Mouse (Mus musculus) lung, postnatal 0 days (tissue): ENCODE measurements around the gene Ccdc146. TPM values are rescaled to one million over a fixed set of nuclear protein-coding genes. Genes with fewer than 3 reads are reported as not detected.
"Not testable (repeated sequence)": the region's sequence is repeated elsewhere in the genome, so short reads cannot be mapped to it uniquely, and the experiment has no call there.

ENCODE experiments used
- ATAC-seq: fragments of 200-750 bp; cut with Nextera tagmentation; 2 replicates; pipeline ENCODE4 v1.8.0; 2017; ENCODE audit warnings: moderate library complexity
- DNase-seq: peaks from one replicate; pipeline ENCODE4 v3.0.0-alpha.2; 2016; ENCODE audit warnings: low spot score
- H3K27ac ChIP-seq: fragments of 300-500 bp; sonication (generic); 2 replicates; pipeline ENCODE4 v1.5.1; 2014; ENCODE audit warnings: antibody characterized with exemption, mild to moderate bottlenecking, low read length, mixed read lengths
- H3K27me3 ChIP-seq: fragments of 300-500 bp; sonication (generic); replicated peaks from 2 replicates; pipeline ENCODE4 v1.6.1; 2014; ENCODE audit warnings: low read length, mixed read lengths; ENCODE audit not compliant: insufficient read depth
- H3K36me3 ChIP-seq: fragments of 300-500 bp; sonication (generic); 2 replicates; pipeline ENCODE4 v1.6.1; 2014; ENCODE audit warnings: low read length, mixed read lengths; ENCODE audit not compliant: insufficient read depth
- H3K4me1 ChIP-seq: fragments of 300-500 bp; sonication (generic); 2 replicates; pipeline ENCODE4 v1.6.1; 2014; ENCODE audit warnings: antibody characterized with exemption, low read depth, low read length, mixed read lengths; ENCODE audit not compliant: insufficient read depth
- H3K4me2 ChIP-seq: fragments of 300-500 bp; sonication (generic); replicated peaks from 2 replicates; pipeline ENCODE4 v1.6.1; 2014; ENCODE audit warnings: low read depth, mild to moderate bottlenecking, low read length, moderate library complexity, mixed read lengths
- H3K4me3 ChIP-seq: fragments of 300-500 bp; sonication (generic); 2 replicates; pipeline ENCODE4 v1.5.1; 2014; ENCODE audit warnings: low read depth, low read length
- H3K9ac ChIP-seq: fragments of 300-500 bp; sonication (generic); replicated peaks from 2 replicates; pipeline ENCODE4 v1.6.1; 2014; ENCODE audit warnings: low read depth, mild to moderate bottlenecking
- H3K9me3 ChIP-seq: fragments of 300-500 bp; sonication (generic); 2 replicates; pipeline ENCODE4 v1.6.1; 2016; ENCODE audit warnings: low read length, mixed read lengths
- CTCF ChIP-seq: IDR thresholded peaks from 2 replicates; pipeline ENCODE4 v1.5.1; 2016; ENCODE audit warnings: antibody characterized with exemption, mild to moderate bottlenecking
- EP300 ChIP-seq: IDR thresholded peaks from 2 replicates; pipeline ENCODE4 v1.6.1; 2016; ENCODE audit warnings: antibody characterized with exemption, mild to moderate bottlenecking, control low read depth
- WGBS: fragments of 180-500 bp; shearing (Covaris S2); extraction: QIAGEN DNeasy Blood & Tissue Kit; methylation state at CpG from one replicate; pipeline ENCODE4 v1.1.7; 2014; 5-methylcytosine and 5-hydroxymethylcytosine counted together
- polyA plus RNA-seq: library from polyadenylated mRNA; unstranded; fragments of >200 nt; fragmentation: Nextera tagmentation; extraction: Ambion mirVana; gene quantifications from 2 replicates; pipeline ENCODE4 v1.2.1, GENCODE M21; 2015

Gene Ccdc146
- polyA plus RNA-seq, 1 experiment from 2014 or later = 3.4 TPM

DNA sequence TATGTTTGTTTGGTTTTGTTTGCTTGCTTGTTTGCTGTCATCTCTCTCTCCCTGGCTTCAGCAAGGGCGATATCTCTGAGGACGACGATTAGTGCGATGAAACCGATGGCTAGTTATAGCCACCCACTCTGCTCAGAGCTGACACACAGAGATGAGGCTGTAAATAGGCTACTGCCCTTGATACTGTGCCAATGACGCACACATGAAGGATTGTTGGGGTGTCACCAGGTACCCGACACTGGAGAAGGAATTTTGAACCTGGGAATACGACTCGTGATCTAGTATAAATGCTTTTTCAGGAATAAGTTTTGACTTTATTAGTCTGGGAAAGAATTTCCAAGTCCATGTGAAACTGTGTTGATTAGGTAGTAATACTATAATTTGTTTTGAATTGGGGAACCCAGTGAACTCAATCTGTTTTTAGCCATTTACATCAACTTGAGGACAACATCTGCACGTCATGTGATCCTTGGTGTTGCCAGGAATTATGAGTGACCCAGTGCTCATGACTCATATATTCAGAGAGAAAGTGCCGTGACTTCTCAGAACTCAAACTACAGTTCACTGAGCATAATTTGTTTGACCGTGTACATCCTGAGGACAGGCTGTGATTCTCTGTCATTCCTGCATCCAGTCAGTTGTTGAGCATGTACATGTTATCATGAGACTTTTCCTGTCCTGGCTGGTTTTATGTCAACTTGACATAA, 141.0 kb downstream of the Ccdc146 start:
- no peak overlapping the region for H3K4me2 ChIP-seq
- DNase-seq (peak; percentile 34), ATAC-seq (0 out of 2 replicates have a peak, but pooled peaks have one; percentile 11)
- WGBS = 86% methylated on average over 12 of the region's 12 CpGs
- H3K4me1 ChIP-seq = no peaks in the 10 kb centered on the region
- no peak overlapping the region for H3K27ac ChIP-seq
- no peak overlapping the region for H3K9ac ChIP-seq
- H3K27me3 ChIP-seq = no peaks in the 10 kb centered on the region
- H3K4me3 ChIP-seq = no peak overlapping the region
- H3K9me3 ChIP-seq = no peaks in the 10 kb centered on the region
- TF ChIP-seq EP300 = 0 out of 2 replicates have a peak, but pooled peaks have one; percentile 14
- no peak for TF ChIP-seq CTCF
- no peaks in the 10 kb centered on the region for H3K36me3 ChIP-seq

DNA sequence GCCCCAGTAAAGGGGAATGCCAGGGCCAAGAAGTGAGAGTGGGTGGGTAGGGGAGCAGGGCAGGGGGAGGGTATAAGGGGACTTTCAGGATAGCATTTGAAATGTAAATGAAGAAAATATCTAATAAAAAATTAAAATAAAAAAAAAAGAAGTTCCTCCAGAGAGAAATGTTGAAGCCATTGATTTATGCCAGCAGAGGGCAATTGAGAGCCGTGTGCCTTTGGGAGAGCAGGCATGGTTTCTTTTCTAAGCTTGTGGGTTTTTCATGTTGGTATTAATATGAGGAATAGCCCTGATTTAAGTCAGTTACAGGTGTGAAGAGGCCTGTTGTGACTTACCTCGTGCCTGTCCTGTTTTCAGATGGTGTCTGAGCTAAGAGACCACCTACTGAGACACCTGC, 146.8 kb downstream of the Ccdc146 start:
- not testable (repeated sequence) for H3K4me1 ChIP-seq, H3K27me3 ChIP-seq, H3K9ac ChIP-seq, H3K4me2 ChIP-seq, H3K27ac ChIP-seq, H3K4me3 ChIP-seq, DNase-seq, ATAC-seq, H3K36me3 ChIP-seq, H3K9me3 ChIP-seq
- peak; percentile 42 for TF ChIP-seq CTCF
- 45% methylated on average over 2 of the region's 2 CpGs for WGBS

DNA sequence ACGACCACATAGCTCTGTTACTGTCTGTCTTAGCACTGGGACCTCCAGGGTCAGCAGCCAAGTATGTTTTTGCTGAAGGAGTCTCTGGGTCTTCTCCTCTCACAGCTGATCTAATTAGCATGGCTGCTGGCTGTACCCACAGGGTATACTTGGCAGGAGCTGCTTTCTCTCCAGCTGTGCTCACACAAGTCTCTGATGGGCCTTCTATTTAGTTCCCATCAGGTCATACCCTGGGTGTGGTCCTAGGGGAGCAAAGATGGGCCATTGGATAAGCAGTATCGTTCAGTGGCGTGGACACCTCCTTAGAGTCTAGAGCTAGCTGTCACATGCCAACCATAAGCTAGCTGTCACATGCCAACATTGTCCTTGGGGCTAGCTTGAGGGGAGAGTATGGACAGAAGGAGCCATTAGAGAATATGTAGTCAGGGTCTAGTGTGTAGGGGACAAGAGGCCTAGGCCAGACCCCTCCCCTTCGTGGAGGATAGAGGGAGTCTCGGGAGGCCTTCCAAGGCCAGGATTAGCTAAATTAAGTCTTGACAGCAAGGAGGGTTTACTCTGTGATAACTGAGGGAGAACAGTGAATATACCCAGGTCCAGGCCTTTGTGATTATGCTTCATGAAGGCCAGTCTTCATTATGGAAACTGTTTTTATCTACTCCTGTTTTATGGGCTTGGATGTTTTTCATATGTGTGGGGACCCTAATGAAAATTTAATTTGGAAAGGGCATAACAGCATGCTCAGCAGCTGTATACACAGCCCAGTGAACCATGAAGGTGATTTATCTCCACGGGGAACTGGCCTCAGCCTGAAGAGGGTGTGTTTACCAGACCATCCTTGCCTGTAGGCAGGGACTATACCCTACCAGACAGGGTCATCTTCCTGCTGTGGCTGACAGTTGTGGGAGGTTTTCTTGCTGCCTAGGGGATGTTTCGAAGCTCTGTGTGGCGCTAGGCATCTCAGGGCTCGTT, 152.8 kb downstream of the Ccdc146 start:
- no peaks in the 10 kb centered on the region for H3K36me3 ChIP-seq
- H3K4me3 ChIP-seq = no peak overlapping the region
- no peak overlapping the region for H3K9ac ChIP-seq
- DNase-seq (no peak), ATAC-seq (peak; percentile 57)
- H3K4me1 ChIP-seq = no peaks in the 10 kb centered on the region
- 67% methylated on average over 9 of the region's 9 CpGs for WGBS
- H3K27ac ChIP-seq = no peak overlapping the region
- no peaks in the 10 kb centered on the region for H3K9me3 ChIP-seq
- no peaks in the 10 kb centered on the region for H3K27me3 ChIP-seq
- H3K4me2 ChIP-seq = no peak overlapping the region
- TF ChIP-seq CTCF (no peak), EP300 (no peak)

DNA sequence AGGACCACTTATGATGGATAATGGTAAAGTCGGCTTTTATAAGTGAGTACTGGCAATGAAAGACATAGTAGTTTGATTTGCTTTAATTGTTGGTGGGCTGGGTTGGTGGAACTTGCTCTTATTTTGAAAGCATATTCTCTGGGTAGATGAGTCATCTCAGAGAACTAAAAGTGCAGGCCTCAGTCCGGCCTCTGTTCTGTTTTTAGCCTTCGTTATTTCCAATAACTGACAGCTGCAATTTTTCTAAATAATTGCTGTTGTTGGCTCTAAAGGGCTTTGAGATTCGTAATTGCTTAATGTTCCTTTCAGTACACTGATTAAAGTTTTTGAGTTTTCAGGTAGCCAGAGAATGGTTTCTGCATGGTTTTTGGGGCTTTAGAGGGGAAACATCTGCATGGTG, 153.7 kb downstream of the Ccdc146 start:
- no peaks in the 10 kb centered on the region for H3K9me3 ChIP-seq
- H3K27me3 ChIP-seq = no peaks in the 10 kb centered on the region
- H3K27ac ChIP-seq = no peak overlapping the region
- no peak overlapping the region for H3K9ac ChIP-seq
- no peaks in the 10 kb centered on the region for H3K36me3 ChIP-seq
- ATAC-seq (peak; percentile 39), DNase-seq (peak; percentile 67)
- H3K4me3 ChIP-seq = no peak overlapping the region
- no peaks in the 10 kb centered on the region for H3K4me1 ChIP-seq
- TF ChIP-seq EP300 = no peak
- TF ChIP-seq CTCF = no peak
- 60% methylated on average over 4 of the region's 4 CpGs for WGBS
- H3K4me2 ChIP-seq = no peak overlapping the region

DNA sequence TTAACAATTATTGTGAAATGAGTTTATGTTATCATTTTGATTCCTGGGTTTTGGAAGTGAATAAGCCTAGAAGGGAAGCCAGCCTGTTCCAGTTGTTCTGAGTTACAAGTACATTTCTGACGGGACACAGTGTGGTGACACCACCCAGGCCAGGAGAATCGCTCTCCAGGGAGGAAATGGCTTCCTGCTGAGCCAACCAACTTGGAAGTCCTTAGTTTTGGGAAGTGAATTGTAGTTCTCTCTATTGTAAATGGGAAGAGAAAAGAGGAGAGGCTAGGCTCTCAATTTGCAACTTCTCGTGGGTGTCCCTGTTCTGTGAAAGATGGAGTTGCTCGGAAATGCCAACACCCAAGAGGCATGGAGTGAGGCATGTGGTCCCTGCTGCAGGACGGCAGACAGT, 155.0 kb downstream of the Ccdc146 start:
- WGBS = 71% methylated on average over 5 of the region's 5 CpGs
- Histone ChIP-seq H3K9ac (no peak overlapping the region), H3K27me3 (no peaks in the 10 kb centered on the region), H3K4me1 (no peaks in the 10 kb centered on the region), H3K27ac (no peak overlapping the region), H3K36me3 (no peaks in the 10 kb centered on the region), H3K4me2 (no peak overlapping the region), H3K4me3 (no peak overlapping the region), H3K9me3 (no peaks in the 10 kb centered on the region)
- TF ChIP-seq CTCF = no peak
- TF ChIP-seq EP300 = no peak
- DNase-seq = no peak
- ATAC-seq = no peak

DNA sequence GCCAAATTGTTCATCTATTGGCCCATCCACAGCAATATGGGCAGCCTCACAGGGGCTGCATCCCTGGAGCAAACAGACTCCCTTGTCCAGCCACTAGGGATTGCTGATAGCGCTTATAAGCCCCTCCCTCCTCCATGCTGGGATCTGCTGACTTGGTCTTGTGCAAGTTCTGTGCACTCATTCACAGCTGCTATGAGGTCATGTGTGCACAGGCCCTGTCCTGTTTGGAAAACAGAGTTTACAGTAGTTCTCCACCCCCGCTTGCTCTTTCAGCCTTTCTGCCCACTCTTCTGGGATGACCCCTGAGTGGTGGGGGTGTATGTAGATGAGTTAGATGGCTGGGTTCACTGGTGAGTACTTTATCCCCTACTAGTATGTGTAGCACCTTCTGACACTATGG, 157.4 kb downstream of the Ccdc146 start:
- H3K27ac ChIP-seq = no peak overlapping the region
- DNase-seq (peak; percentile 74), ATAC-seq (peak; percentile 69)
- no peaks in the 10 kb centered on the region for H3K36me3 ChIP-seq
- WGBS = 58% methylated on average over 2 of the region's 2 CpGs
- H3K9ac ChIP-seq = no peak overlapping the region
- TF ChIP-seq CTCF (peak; percentile 19; the same call in 1 of the 2 replicates), EP300 (no peak)
- H3K4me1 ChIP-seq = no peaks in the 10 kb centered on the region
- no peak overlapping the region for H3K4me3 ChIP-seq
- H3K4me2 ChIP-seq = no peak overlapping the region
- no peaks in the 10 kb centered on the region for H3K27me3 ChIP-seq
- H3K9me3 ChIP-seq = no peaks in the 10 kb centered on the region
